Mouse (Mus musculus): ENCODE results near the gene Chrne. TPM values are rescaled to one million over a fixed set of nuclear protein-coding genes. Genes with fewer than 3 reads are reported as not detected.

Gene Chrne
- total and polyA plus RNA-seq, 2 experiments from 2014 or later = 1.0 TPM; not detected in 1

- DNase-seq (no peak), ATAC-seq (no peak)
- Histone ChIP-seq H3K9ac (no peak overlapping the region), H3K27me3 (ENCODE audit: insufficient read depth, low read length) (no peaks in the 10 kb centered on the region), H3K4me1 (ENCODE audit: insufficient read depth) (no peaks in the 10 kb centered on the region), H3K36me3 (ENCODE audit: insufficient read depth) (peaks cover 10% of the 10 kb centered on the region), H3K4me3 (ENCODE audit: low read depth, low read length) (no peak overlapping the region), H3K27ac (ENCODE audit: low read depth, low read length) (no peak overlapping the region), H3K4me2 (ENCODE audit: low read depth) (no peak overlapping the region), H3K9me3 (ENCODE audit: low read length) (no peaks in the 10 kb centered on the region)
- 80% methylated on average over 8 of the region's 8 CpGs for WGBS
- no peak for TF ChIP-seq CTCF (IDR thresholded peaks at IDR 0.05; ENCODE audit: low read depth)
Measured at GRCm38 (mm10) chr11:70639976-70640375, 21.0 kb upstream of the Chrne start.

GRCm38 (mm10) chr11:70638714-70639278, 19.8 kb upstream of the Chrne start, which contains the start of gene Gp1ba:
Gene Gp1ba, plus strand, starts transcription at chr11:70639122.
- no peak within 1 kb of the TSS for H3K27ac ChIP-seq (ENCODE audit: low read depth, low read length)
- WGBS = 63% methylated on average over 5 of the region's 5 CpGs
- H3K36me3 ChIP-seq (ENCODE audit: insufficient read depth) = peaks cover 3% of the 10 kb centered on the region; the same call in 1 of the 2 replicates
- H3K4me1 ChIP-seq (ENCODE audit: insufficient read depth) = no peaks in the 10 kb centered on the region
- no peak for ATAC-seq
- no peaks in the 10 kb centered on the region for H3K27me3 ChIP-seq (ENCODE audit: insufficient read depth, low read length)
- no peak within 1 kb of the TSS for H3K4me2 ChIP-seq (ENCODE audit: low read depth)
- no peak for DNase-seq
- H3K9me3 ChIP-seq (ENCODE audit: low read length) = no peaks in the 10 kb centered on the region
- H3K9ac ChIP-seq = no peak within 1 kb of the TSS
- H3K4me3 ChIP-seq (ENCODE audit: low read depth, low read length) = no peak within 1 kb of the TSS
- no peak for TF ChIP-seq CTCF (IDR thresholded peaks at IDR 0.05; ENCODE audit: low read depth)

GRCm38 (mm10) chr11:70638293-70638692, 19.3 kb upstream of the Chrne start:
- no peaks in the 10 kb centered on the region for H3K4me1 ChIP-seq (ENCODE audit: insufficient read depth)
- ATAC-seq (no peak), DNase-seq (no peak)
- no peak overlapping the region for H3K9ac ChIP-seq
- no peak for TF ChIP-seq CTCF (IDR thresholded peaks at IDR 0.05; ENCODE audit: low read depth)
- no peak overlapping the region for H3K27ac ChIP-seq (ENCODE audit: low read depth, low read length)
- no peak overlapping the region for H3K4me2 ChIP-seq (ENCODE audit: low read depth)
- 82% methylated on average over 1 of the region's 1 CpGs for WGBS
- H3K4me3 ChIP-seq (ENCODE audit: low read depth, low read length) = no peak overlapping the region
- no peaks in the 10 kb centered on the region for H3K27me3 ChIP-seq (ENCODE audit: insufficient read depth, low read length)
- no peaks in the 10 kb centered on the region for H3K9me3 ChIP-seq (ENCODE audit: low read length)
- H3K36me3 ChIP-seq (ENCODE audit: insufficient read depth) = 0 out of 2 replicates have a peak, but pooled peaks cover 3% of the 10 kb centered on the region

GRCm38 (mm10) chr11:70637764-70638163, 18.7 kb upstream of the Chrne start:
- DNase-seq = no peak
- 94% methylated on average over 1 of the region's 1 CpGs for WGBS
- H3K27me3 ChIP-seq (ENCODE audit: insufficient read depth, low read length) = no peaks in the 10 kb centered on the region
- no peak overlapping the region for H3K4me3 ChIP-seq (ENCODE audit: low read depth, low read length)
- H3K27ac ChIP-seq (ENCODE audit: low read depth, low read length) = no peak overlapping the region
- H3K4me1 ChIP-seq (ENCODE audit: insufficient read depth) = no peaks in the 10 kb centered on the region
- ATAC-seq = no peak
- no peak for TF ChIP-seq CTCF (IDR thresholded peaks at IDR 0.05; ENCODE audit: low read depth)
- no peak overlapping the region for H3K9ac ChIP-seq
- 0 out of 2 replicates have a peak, but pooled peaks cover 2% of the 10 kb centered on the region for H3K36me3 ChIP-seq (ENCODE audit: insufficient read depth)
- no peaks in the 10 kb centered on the region for H3K9me3 ChIP-seq (ENCODE audit: low read length)
- no peak overlapping the region for H3K4me2 ChIP-seq (ENCODE audit: low read depth)

- no peaks in the 10 kb centered on the region for H3K9me3 ChIP-seq (ENCODE audit: low read length)
- no peaks in the 10 kb centered on the region for H3K27me3 ChIP-seq (ENCODE audit: insufficient read depth, low read length)
- no peak for ATAC-seq
- no peaks in the 10 kb centered on the region for H3K36me3 ChIP-seq (ENCODE audit: insufficient read depth)
- no peak overlapping the region for H3K4me3 ChIP-seq (ENCODE audit: low read depth, low read length)
- no peak overlapping the region for H3K4me2 ChIP-seq (ENCODE audit: low read depth)
- H3K27ac ChIP-seq (ENCODE audit: low read depth, low read length) = no peak overlapping the region
- DNase-seq = no peak
- TF ChIP-seq CTCF (IDR thresholded peaks at IDR 0.05; ENCODE audit: low read depth) = no peak
- H3K9ac ChIP-seq = no peak overlapping the region
- 78% methylated on average over 4 of the region's 4 CpGs for WGBS
- no peaks in the 10 kb centered on the region for H3K4me1 ChIP-seq (ENCODE audit: insufficient read depth)
Measured at GRCm38 (mm10) chr11:70635601-70636000, 16.6 kb upstream of the Chrne start.

- Histone ChIP-seq H3K9ac (no peak overlapping the region), H3K36me3 (ENCODE audit: insufficient read depth) (no peaks in the 10 kb centered on the region), H3K4me3 (ENCODE audit: low read depth, low read length) (no peak overlapping the region), H3K9me3 (ENCODE audit: low read length) (no peaks in the 10 kb centered on the region), H3K27ac (ENCODE audit: low read depth, low read length) (no peak overlapping the region), H3K4me2 (ENCODE audit: low read depth) (no peak overlapping the region), H3K27me3 (ENCODE audit: insufficient read depth, low read length) (no peaks in the 10 kb centered on the region), H3K4me1 (ENCODE audit: insufficient read depth) (no peaks in the 10 kb centered on the region)
- 79% methylated on average over 7 of the region's 7 CpGs for WGBS
- TF ChIP-seq CTCF (IDR thresholded peaks at IDR 0.05; ENCODE audit: low read depth) = no peak
- DNase-seq (no peak), ATAC-seq (no peak)
Measured at GRCm38 (mm10) chr11:70630129-70630528, 11.1 kb upstream of the Chrne start.

- Histone ChIP-seq H3K4me1 (ENCODE audit: insufficient read depth) (no peaks in the 10 kb centered on the region), H3K4me3 (ENCODE audit: low read depth, low read length) (no peak overlapping the region), H3K27ac (ENCODE audit: low read depth, low read length) (no peak overlapping the region), H3K4me2 (ENCODE audit: low read depth) (no peak overlapping the region), H3K36me3 (ENCODE audit: insufficient read depth) (no peaks in the 10 kb centered on the region), H3K27me3 (ENCODE audit: insufficient read depth, low read length) (no peaks in the 10 kb centered on the region), H3K9ac (no peak overlapping the region), H3K9me3 (ENCODE audit: low read length) (no peaks in the 10 kb centered on the region)
- 49% methylated on average over 5 of the region's 5 CpGs for WGBS
- DNase-seq (no peak), ATAC-seq (no peak)
- 0 out of 2 replicates have a peak, but pooled peaks have one; percentile 23 for TF ChIP-seq CTCF (IDR thresholded peaks at IDR 0.05; ENCODE audit: low read depth)
Measured at GRCm38 (mm10) chr11:70629557-70629956, 10.5 kb upstream of the Chrne start.

Data from forebrain, postnatal 0 days (tissue).